Mouse (Mus musculus): ENCODE measurements around the gene Camk2b.
"Not testable (repeated sequence)": the region's sequence is repeated elsewhere in the genome, so short reads cannot be mapped to it uniquely, and the experiment has no call there.

Gene Camk2b

GRCm38 (mm10) chr11:5945096-5945495 lies 121.1 kb downstream of the Camk2b start:
- DNase-seq (ENCODE audit: low spot score), result no peak

- DNase-seq (ENCODE audit: low spot score), result no peak
These were observed 123.2 kb downstream of the Camk2b start for GRCm38 (mm10) chr11:5942966-5943365.

GRCm38 (mm10) chr11:5934531-5934930 lies 131.6 kb downstream of the Camk2b start:
- not testable (repeated sequence) for DNase-seq (ENCODE audit: low spot score)

GRCm38 (mm10) chr11:5931947-5932346 lies 134.2 kb downstream of the Camk2b start:
- peak; percentile 30 for DNase-seq (ENCODE audit: low spot score)

- no peak for DNase-seq (ENCODE audit: low spot score)
These were observed 135.6 kb downstream of the Camk2b start for GRCm38 (mm10) chr11:5930578-5930977.

- no peak for DNase-seq (ENCODE audit: low spot score)
These were observed 139.4 kb downstream of the Camk2b start for GRCm38 (mm10) chr11:5926696-5927220.

- DNase-seq (ENCODE audit: low spot score), result no peak
These were observed 141.5 kb downstream of the Camk2b start for GRCm38 (mm10) chr11:5924699-5925098.

- no peak for DNase-seq (ENCODE audit: low spot score)
These were observed 145.7 kb downstream of the Camk2b start for GRCm38 (mm10) chr11:5920323-5920960.
